Mouse (Mus musculus) liver, adult 2 months (tissue): ENCODE results near the gene Sgsm3. TPM values are rescaled to one million over a fixed set of nuclear protein-coding genes. Genes with fewer than 3 reads are reported as not detected.

Experiments used
- DNase-seq: peaks from one replicate; pipeline ENCODE4 v3.0.0-alpha.2; 2011; ENCODE audit warnings: low read depth, low spot score; ENCODE audit errors: extremely low read depth
- H3K27ac ChIP-seq: fragments of 200-500 bp; replicated peaks from 2 replicates; pipeline ENCODE4 v1.5.1; 2012; ENCODE audit warnings: low read depth, mild to moderate bottlenecking, control low read depth, inconsistent platforms, low read length; ENCODE audit not compliant: insufficient read depth
- H3K27me3 ChIP-seq: fragments of 200-500 bp; 2 replicates; pipeline ENCODE4 v1.6.1; 2012; ENCODE audit warnings: mild to moderate bottlenecking, moderate library complexity, low read length, inconsistent platforms; ENCODE audit not compliant: control insufficient read depth, insufficient read depth
- H3K36me3 ChIP-seq: fragments of 200-500 bp; 2 replicates; pipeline ENCODE4 v1.6.1; 2012; ENCODE audit warnings: low read length, inconsistent platforms; ENCODE audit not compliant: control insufficient read depth, insufficient read depth
- H3K4me1 ChIP-seq: fragments of 200-500 bp; 2 replicates; pipeline ENCODE4 v1.6.1; 2011; ENCODE audit warnings: low read length; ENCODE audit not compliant: control insufficient read depth, insufficient read depth
- H3K4me3 ChIP-seq: fragments of 200-500 bp; 2 replicates; pipeline ENCODE4 v1.5.1; 2011; ENCODE audit warnings: low read depth, mild to moderate bottlenecking, control low read depth, low read length, moderate library complexity; ENCODE audit not compliant: insufficient read depth
- H3K79me2 ChIP-seq: fragments of 200-500 bp; 2 replicates; pipeline ENCODE4 v1.6.1; 2012; ENCODE audit warnings: inconsistent platforms, mild to moderate bottlenecking, low read length, moderate library complexity; ENCODE audit not compliant: control insufficient read depth, insufficient read depth
- H3K9ac ChIP-seq: fragments of 200-500 bp; 2 replicates; pipeline ENCODE4 v1.6.1; 2012; ENCODE audit warnings: low read depth, mild to moderate bottlenecking, control low read depth, inconsistent platforms, low read length
- CTCF ChIP-seq: fragments of 200-500 bp; IDR thresholded peaks from 2 replicates; pipeline ENCODE4 v1.5.1; 2011; ENCODE audit warnings: low read depth, low read length, control low read depth
- POLR2A ChIP-seq: fragments of 200-500 bp; IDR thresholded peaks from 2 replicates; pipeline ENCODE4 v1.6.1; 2011; ENCODE audit warnings: low read length, control low read depth; ENCODE audit not compliant: insufficient read depth; ENCODE audit errors: extremely low read depth
- WGBS: fragments of 180-500 bp; shearing (Covaris S2); methylation state at CpG from one replicate; pipeline ENCODE4 v1.1.7; 2018; 5-methylcytosine and 5-hydroxymethylcytosine counted together
- polyA plus RNA-seq: library from polyadenylated mRNA; depleted of rRNA; stranded (reverse); fragments of >200 nt; gene quantifications from 2 replicates; pipeline ENCODE4 v1.2.3, GENCODE M21; 2012
- total RNA-seq: library from RNA; depleted of rRNA; stranded (reverse); fragments of >200 nt; gene quantifications from 2 replicates; pipeline ENCODE4 v1.2.3, GENCODE M21; 2014

The Sgsm3 gene
- total and polyA plus RNA-seq, 2 experiments: 5.2 to 13.0 TPM

DNA sequence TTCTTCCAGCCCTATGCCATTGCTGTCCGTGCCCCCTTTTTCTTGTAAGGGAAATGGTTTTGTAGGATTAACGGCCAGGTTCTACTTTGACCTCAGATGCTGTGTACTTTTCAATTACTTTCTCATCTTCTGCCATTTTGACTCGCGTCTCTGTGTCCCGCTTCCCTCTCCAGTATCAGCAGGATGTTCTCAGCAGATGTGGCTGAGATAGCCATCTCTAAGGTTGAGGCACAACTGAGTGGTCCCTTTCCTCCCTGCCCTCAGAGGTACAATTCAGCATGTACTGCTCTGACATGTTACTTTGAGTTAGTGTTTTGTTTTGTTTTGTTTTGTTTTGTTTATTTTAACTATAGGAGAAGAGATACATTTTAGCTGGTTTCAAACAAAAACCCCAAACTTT lies 42.7 kb upstream of the Sgsm3 start:
- 94% methylated on average over 5 of the region's 5 CpGs for WGBS
- Histone ChIP-seq H3K36me3 (peaks cover 5% of the 10 kb centered on the region; the same call in 1 of the 2 replicates), H3K4me1 (no peaks in the 10 kb centered on the region)

DNA sequence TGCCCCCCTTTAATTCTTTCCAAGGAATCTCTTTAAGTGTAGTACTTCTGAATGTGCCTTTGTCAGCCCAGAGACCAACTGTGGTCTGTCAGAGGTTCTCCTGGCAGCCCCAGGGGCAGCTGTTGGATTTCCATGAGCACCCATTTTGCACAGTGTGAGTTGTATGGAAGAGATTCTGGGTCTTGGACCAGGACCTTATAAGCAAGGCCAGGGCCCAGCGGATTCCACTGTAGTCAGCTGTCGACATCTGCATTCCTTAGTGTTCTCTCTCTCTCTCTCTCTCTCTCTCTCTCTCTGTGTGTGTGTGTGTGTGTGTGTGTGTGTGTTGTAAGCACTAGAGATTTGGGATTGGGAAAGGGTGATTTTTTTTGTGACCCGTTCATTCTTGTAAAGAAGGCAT lies 40.9 kb upstream of the Sgsm3 start:
- no peak for TF ChIP-seq CTCF
- no peak for TF ChIP-seq POLR2A
- H3K36me3 ChIP-seq: peaks cover 5% of the 10 kb centered on the region; the same call in 1 of the 2 replicates

More for the DNA sequence above, 42.7 kb upstream of the Sgsm3 start:
- H3K27ac ChIP-seq: no peak overlapping the region
- H3K4me3 ChIP-seq: no peak overlapping the region
- H3K27me3 ChIP-seq: no peaks in the 10 kb centered on the region
- H3K79me2 ChIP-seq: no peaks in the 10 kb centered on the region
- no peak for DNase-seq
- H3K9ac ChIP-seq: no peak overlapping the region
- TF ChIP-seq POLR2A: no peak
- no peak for TF ChIP-seq CTCF

DNA sequence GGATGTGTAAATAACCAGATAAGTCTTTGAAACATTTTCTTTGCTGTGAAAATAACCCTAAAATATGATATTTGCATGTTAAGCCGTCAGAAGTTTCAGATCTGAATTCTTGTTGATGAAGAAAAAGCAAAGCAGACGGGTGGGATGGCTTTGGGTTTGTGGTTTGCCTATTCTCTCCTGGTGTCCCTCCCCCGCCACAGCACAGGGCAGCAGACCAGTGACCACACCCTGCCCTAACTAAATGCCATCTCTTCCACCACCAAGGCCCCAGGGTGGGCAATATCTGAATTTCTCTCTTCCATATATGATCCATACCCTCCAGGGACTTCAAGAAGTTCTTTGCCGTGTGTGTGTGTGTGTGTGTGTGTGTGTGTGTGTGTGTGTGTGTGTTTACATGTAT lies 39.0 kb upstream of the Sgsm3 start:
- Histone ChIP-seq H3K36me3 (0 out of 2 replicates have a peak, but pooled peaks cover 3% of the 10 kb centered on the region), H3K79me2 (no peaks in the 10 kb centered on the region), H3K27ac (no peak overlapping the region), H3K4me1 (no peaks in the 10 kb centered on the region), H3K9ac (no peak overlapping the region), H3K27me3 (no peaks in the 10 kb centered on the region), H3K4me3 (no peak overlapping the region)
- WGBS: 87% methylated on average over 4 of the region's 4 CpGs
- TF ChIP-seq POLR2A: no peak
- no peak for TF ChIP-seq CTCF
- DNase-seq: no peak

More for the DNA sequence above, 40.9 kb upstream of the Sgsm3 start:
- Histone ChIP-seq H3K4me3 (no peak overlapping the region), H3K27me3 (no peaks in the 10 kb centered on the region), H3K27ac (no peak overlapping the region), H3K79me2 (no peaks in the 10 kb centered on the region), H3K9ac (no peak overlapping the region), H3K4me1 (no peaks in the 10 kb centered on the region)
- WGBS: 82% methylated on average over 3 of the region's 3 CpGs
- DNase-seq: no peak

DNA sequence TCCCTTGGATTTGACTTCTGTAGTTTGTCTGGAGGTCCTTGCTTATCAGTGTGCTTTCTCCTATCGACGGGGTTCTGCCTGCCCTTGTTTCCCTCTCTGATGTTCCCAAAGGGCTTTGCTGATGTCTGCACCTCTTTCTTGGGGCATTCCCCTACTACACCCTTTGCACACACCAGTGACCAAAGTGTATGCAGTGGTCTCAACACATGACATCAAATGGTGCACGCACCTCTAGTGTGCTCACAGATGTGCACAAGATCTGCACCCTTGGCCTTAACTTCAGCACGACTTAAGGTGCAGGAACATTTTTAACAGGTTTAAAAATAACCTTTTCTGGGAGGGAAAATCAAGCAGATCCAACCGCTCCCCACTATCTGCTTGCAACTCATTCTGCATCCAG lies 38.2 kb upstream of the Sgsm3 start:
- no peak overlapping the region for H3K27ac ChIP-seq
- H3K79me2 ChIP-seq: no peaks in the 10 kb centered on the region
- H3K4me1 ChIP-seq: no peaks in the 10 kb centered on the region
- 82% methylated on average over 5 of the region's 5 CpGs for WGBS
- no peak for TF ChIP-seq POLR2A
- TF ChIP-seq CTCF: no peak
- 0 out of 2 replicates have a peak, but pooled peaks cover 3% of the 10 kb centered on the region for H3K36me3 ChIP-seq
- H3K27me3 ChIP-seq: no peaks in the 10 kb centered on the region
- H3K9ac ChIP-seq: no peak overlapping the region
- H3K4me3 ChIP-seq: no peak overlapping the region
- no peak for DNase-seq

DNA sequence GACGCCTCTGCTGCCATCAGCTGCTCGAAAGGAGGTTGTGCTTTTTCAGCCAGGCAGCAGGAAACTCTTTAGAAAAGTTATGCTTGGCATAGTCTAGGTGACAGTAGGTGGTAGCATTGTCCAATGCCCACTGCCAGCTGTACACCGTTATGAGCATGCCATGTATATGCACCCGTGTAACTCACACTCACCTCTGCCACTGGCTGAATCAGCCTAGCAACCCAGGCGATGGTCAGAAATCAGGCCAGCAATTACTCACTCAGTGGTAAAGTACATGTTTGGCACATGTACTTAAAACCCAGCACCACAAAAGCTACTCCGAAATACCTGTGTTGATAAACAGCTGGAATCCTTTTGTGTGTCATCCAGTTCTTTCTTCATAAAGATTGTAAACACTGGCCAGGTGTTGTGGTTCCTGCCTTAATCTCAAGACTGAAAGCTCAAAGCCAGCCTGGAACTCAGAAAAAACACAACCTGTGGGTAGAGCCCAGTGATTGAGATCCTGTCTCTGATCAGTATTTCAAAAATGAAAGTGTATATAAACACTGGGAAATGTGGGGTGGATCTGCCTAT lies 36.0 kb upstream of the Sgsm3 start:
- Histone ChIP-seq H3K79me2 (no peaks in the 10 kb centered on the region), H3K27me3 (no peaks in the 10 kb centered on the region), H3K36me3 (no peaks in the 10 kb centered on the region), H3K4me3 (no peak overlapping the region), H3K27ac (no peak overlapping the region), H3K4me1 (no peaks in the 10 kb centered on the region), H3K9ac (no peak overlapping the region)
- WGBS: 92% methylated on average over 6 of the region's 6 CpGs
- DNase-seq: no peak
- TF ChIP-seq POLR2A: no peak
- no peak for TF ChIP-seq CTCF

DNA sequence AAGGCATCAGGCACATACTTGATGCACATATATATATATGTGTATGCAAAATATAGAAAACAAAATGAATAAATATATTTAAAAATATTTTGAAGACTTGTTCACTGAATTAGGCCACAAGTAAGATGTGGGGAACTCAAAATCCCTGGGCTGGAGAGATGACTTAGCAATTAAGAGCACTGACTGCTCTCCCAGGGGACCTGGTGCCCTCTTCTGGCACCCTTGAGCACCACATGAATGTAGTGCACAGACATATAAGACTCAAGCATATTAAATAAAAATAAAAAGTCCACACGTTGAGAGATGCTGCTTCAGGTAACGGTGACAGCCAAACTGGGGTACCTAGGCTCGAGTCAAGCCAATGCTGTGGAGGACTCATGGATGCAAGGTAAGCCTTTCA lies 31.7 kb upstream of the Sgsm3 start:
- H3K4me3 ChIP-seq: no peak overlapping the region
- TF ChIP-seq POLR2A (no peak), CTCF (peak; percentile 51; the same call in 1 of the 2 replicates)
- H3K4me1 ChIP-seq: peaks cover 2% of the 10 kb centered on the region; the same call in 1 of the 2 replicates
- DNase-seq: peak; percentile 9
- no peaks in the 10 kb centered on the region for H3K27me3 ChIP-seq
- H3K79me2 ChIP-seq: peaks cover 14% of the 10 kb centered on the region; the same call in 1 of the 2 replicates
- H3K9ac ChIP-seq: no peak overlapping the region
- no peak overlapping the region for H3K27ac ChIP-seq
- WGBS: 55% methylated on average over 3 of the region's 3 CpGs
- no peaks in the 10 kb centered on the region for H3K36me3 ChIP-seq
